Mouse (Mus musculus): ENCODE measurements at regions not wholly inside any gene's neighbourhood (a gene's known extent, or its start where the extent isn't known, plus 50 kb on each side); places are given as distances from the start of the nearest gene placed in this dataset.
A peak's percentile ranks its signal among the peaks of the same experiment; 100 is the strongest.

- Histone ChIP-seq H3K4me2 (ENCODE audit: low read depth, low read length) (no peak overlapping the region), H3K9ac (ENCODE audit: low read length) (no peak overlapping the region), H3K27me3 (ENCODE audit: control insufficient read depth, insufficient read depth, low read length) (no peaks in the 10 kb centered on the region), H3K36me3 (ENCODE audit: control insufficient read depth, insufficient read depth, low read length) (no peaks in the 10 kb centered on the region), H3K9me3 (replicated peaks; ENCODE audit: control insufficient read depth, low read length) (no peaks in the 10 kb centered on the region), H3K27ac (ENCODE audit: low read length) (no peak overlapping the region), H3K4me1 (ENCODE audit: control insufficient read depth, insufficient read depth, low read length) (no peaks in the 10 kb centered on the region), H3K4me3 (replicated peaks; ENCODE audit: low read length) (no peak overlapping the region)
- 60% methylated on average over 11 of the region's 11 CpGs for WGBS
- no peak for ATAC-seq (ENCODE audit: insufficient read depth, low FRiP score)
Measured at GRCm38 (mm10) chr1:128824916-128825683, 233.0 kb upstream of the Cxcr4 start.

- no peaks in the 10 kb centered on the region for H3K27me3 ChIP-seq (ENCODE audit: control insufficient read depth, insufficient read depth, low read length)
- no peaks in the 10 kb centered on the region for H3K4me1 ChIP-seq (ENCODE audit: control insufficient read depth, insufficient read depth, low read length)
- no peaks in the 10 kb centered on the region for H3K9me3 ChIP-seq (replicated peaks; ENCODE audit: control insufficient read depth, low read length)
- ATAC-seq (ENCODE audit: insufficient read depth, low FRiP score) = peak; percentile 64; the same call in 1 of the 2 replicates
- no peaks in the 10 kb centered on the region for H3K36me3 ChIP-seq (ENCODE audit: control insufficient read depth, insufficient read depth, low read length)
- no peak overlapping the region for H3K4me3 ChIP-seq (replicated peaks; ENCODE audit: low read length)
- 7% methylated on average over 8 of the region's 8 CpGs for WGBS
- H3K9ac ChIP-seq (ENCODE audit: low read length) = no peak overlapping the region
- no peak overlapping the region for H3K4me2 ChIP-seq (ENCODE audit: low read depth, low read length)
- no peak overlapping the region for H3K27ac ChIP-seq (ENCODE audit: low read length)
Measured at GRCm38 (mm10) chr1:128824235-128824634, 232.1 kb upstream of the Cxcr4 start.

GRCm38 (mm10) chr1:128821991-128822390, 229.9 kb upstream of the Cxcr4 start:
- no peak overlapping the region for H3K4me3 ChIP-seq (replicated peaks; ENCODE audit: low read length)
- WGBS = 48% methylated on average over 6 of the region's 6 CpGs
- no peaks in the 10 kb centered on the region for H3K4me1 ChIP-seq (ENCODE audit: control insufficient read depth, insufficient read depth, low read length)
- no peak overlapping the region for H3K4me2 ChIP-seq (ENCODE audit: low read depth, low read length)
- no peak overlapping the region for H3K9ac ChIP-seq (ENCODE audit: low read length)
- no peaks in the 10 kb centered on the region for H3K36me3 ChIP-seq (ENCODE audit: control insufficient read depth, insufficient read depth, low read length)
- no peaks in the 10 kb centered on the region for H3K27me3 ChIP-seq (ENCODE audit: control insufficient read depth, insufficient read depth, low read length)
- no peaks in the 10 kb centered on the region for H3K9me3 ChIP-seq (replicated peaks; ENCODE audit: control insufficient read depth, low read length)
- no peak for ATAC-seq (ENCODE audit: insufficient read depth, low FRiP score)
- H3K27ac ChIP-seq (ENCODE audit: low read length) = no peak overlapping the region

- Histone ChIP-seq H3K4me1 (ENCODE audit: control insufficient read depth, insufficient read depth, low read length) (no peaks in the 10 kb centered on the region), H3K9ac (ENCODE audit: low read length) (no peak overlapping the region), H3K27me3 (ENCODE audit: control insufficient read depth, insufficient read depth, low read length) (no peaks in the 10 kb centered on the region), H3K4me2 (ENCODE audit: low read depth, low read length) (no peak overlapping the region), H3K9me3 (replicated peaks; ENCODE audit: control insufficient read depth, low read length) (no peaks in the 10 kb centered on the region), H3K4me3 (replicated peaks; ENCODE audit: low read length) (no peak overlapping the region), H3K27ac (ENCODE audit: low read length) (no peak overlapping the region), H3K36me3 (ENCODE audit: control insufficient read depth, insufficient read depth, low read length) (no peaks in the 10 kb centered on the region)
- 93% methylated on average over 1 of the region's 1 CpGs for WGBS
- ATAC-seq (ENCODE audit: insufficient read depth, low FRiP score) = no peak
Measured at GRCm38 (mm10) chr1:128820527-128820926, 228.4 kb upstream of the Cxcr4 start.

GRCm38 (mm10) chr1:128819611-128820010, 227.5 kb upstream of the Cxcr4 start:
- no peaks in the 10 kb centered on the region for H3K9me3 ChIP-seq (replicated peaks; ENCODE audit: control insufficient read depth, low read length)
- 90% methylated on average over 6 of the region's 6 CpGs for WGBS
- no peaks in the 10 kb centered on the region for H3K4me1 ChIP-seq (ENCODE audit: control insufficient read depth, insufficient read depth, low read length)
- H3K9ac ChIP-seq (ENCODE audit: low read length) = no peak overlapping the region
- H3K36me3 ChIP-seq (ENCODE audit: control insufficient read depth, insufficient read depth, low read length) = no peaks in the 10 kb centered on the region
- H3K4me3 ChIP-seq (replicated peaks; ENCODE audit: low read length) = no peak overlapping the region
- no peak for ATAC-seq (ENCODE audit: insufficient read depth, low FRiP score)
- H3K27me3 ChIP-seq (ENCODE audit: control insufficient read depth, insufficient read depth, low read length) = no peaks in the 10 kb centered on the region
- no peak overlapping the region for H3K4me2 ChIP-seq (ENCODE audit: low read depth, low read length)
- H3K27ac ChIP-seq (ENCODE audit: low read length) = no peak overlapping the region

GRCm38 (mm10) chr1:128813379-128813778, 221.3 kb upstream of the Cxcr4 start:
- Histone ChIP-seq H3K4me3 (replicated peaks; ENCODE audit: low read length) (no peak overlapping the region), H3K27me3 (ENCODE audit: control insufficient read depth, insufficient read depth, low read length) (no peaks in the 10 kb centered on the region), H3K9me3 (replicated peaks; ENCODE audit: control insufficient read depth, low read length) (no peaks in the 10 kb centered on the region), H3K4me1 (ENCODE audit: control insufficient read depth, insufficient read depth, low read length) (no peaks in the 10 kb centered on the region), H3K27ac (ENCODE audit: low read length) (no peak overlapping the region), H3K36me3 (ENCODE audit: control insufficient read depth, insufficient read depth, low read length) (no peaks in the 10 kb centered on the region), H3K4me2 (ENCODE audit: low read depth, low read length) (no peak overlapping the region), H3K9ac (ENCODE audit: low read length) (no peak overlapping the region)
- WGBS = 75% methylated on average over 5 of the region's 5 CpGs
- no peak for ATAC-seq (ENCODE audit: insufficient read depth, low FRiP score)

- H3K9me3 ChIP-seq (replicated peaks; ENCODE audit: control insufficient read depth, low read length) = no peaks in the 10 kb centered on the region
- H3K4me2 ChIP-seq (ENCODE audit: low read depth, low read length) = no peak overlapping the region
- ATAC-seq (ENCODE audit: insufficient read depth, low FRiP score) = no peak
- H3K9ac ChIP-seq (ENCODE audit: low read length) = no peak overlapping the region
- H3K4me1 ChIP-seq (ENCODE audit: control insufficient read depth, insufficient read depth, low read length) = no peaks in the 10 kb centered on the region
- H3K4me3 ChIP-seq (replicated peaks; ENCODE audit: low read length) = no peak overlapping the region
- no peaks in the 10 kb centered on the region for H3K36me3 ChIP-seq (ENCODE audit: control insufficient read depth, insufficient read depth, low read length)
- H3K27me3 ChIP-seq (ENCODE audit: control insufficient read depth, insufficient read depth, low read length) = no peaks in the 10 kb centered on the region
- H3K27ac ChIP-seq (ENCODE audit: low read length) = no peak overlapping the region
- 75% methylated on average over 3 of the region's 3 CpGs for WGBS
Measured at GRCm38 (mm10) chr1:128810860-128811259, 218.8 kb upstream of the Cxcr4 start.

- Histone ChIP-seq H3K9me3 (replicated peaks; ENCODE audit: control insufficient read depth, low read length) (no peaks in the 10 kb centered on the region), H3K4me1 (ENCODE audit: control insufficient read depth, insufficient read depth, low read length) (no peaks in the 10 kb centered on the region), H3K27me3 (ENCODE audit: control insufficient read depth, insufficient read depth, low read length) (no peaks in the 10 kb centered on the region), H3K9ac (ENCODE audit: low read length) (no peak overlapping the region), H3K4me3 (replicated peaks; ENCODE audit: low read length) (no peak overlapping the region), H3K27ac (ENCODE audit: low read length) (no peak overlapping the region), H3K4me2 (ENCODE audit: low read depth, low read length) (no peak overlapping the region), H3K36me3 (ENCODE audit: control insufficient read depth, insufficient read depth, low read length) (no peaks in the 10 kb centered on the region)
- 77% methylated on average over 2 of the region's 2 CpGs for WGBS
- ATAC-seq (ENCODE audit: insufficient read depth, low FRiP score) = no peak
Measured at GRCm38 (mm10) chr1:128810094-128810493, 218.0 kb upstream of the Cxcr4 start.

GRCm38 (mm10) chr1:128809601-128810000, 217.5 kb upstream of the Cxcr4 start:
- Histone ChIP-seq H3K27ac (ENCODE audit: low read length) (no peak overlapping the region), H3K4me3 (replicated peaks; ENCODE audit: low read length) (no peak overlapping the region), H3K27me3 (ENCODE audit: control insufficient read depth, insufficient read depth, low read length) (no peaks in the 10 kb centered on the region), H3K4me1 (ENCODE audit: control insufficient read depth, insufficient read depth, low read length) (no peaks in the 10 kb centered on the region), H3K36me3 (ENCODE audit: control insufficient read depth, insufficient read depth, low read length) (no peaks in the 10 kb centered on the region), H3K4me2 (ENCODE audit: low read depth, low read length) (no peak overlapping the region), H3K9me3 (replicated peaks; ENCODE audit: control insufficient read depth, low read length) (no peaks in the 10 kb centered on the region), H3K9ac (ENCODE audit: low read length) (no peak overlapping the region)
- 84% methylated on average over 8 of the region's 8 CpGs for WGBS
- ATAC-seq (ENCODE audit: insufficient read depth, low FRiP score) = no peak

Measured in stomach, embryonic 16.5 days (tissue).